Mouse (Mus musculus) left cerebral cortex, adult 2 months (tissue): ENCODE measurements around the gene Gm17409. TPM values are rescaled to one million over a fixed set of nuclear protein-coding genes. Genes with fewer than 3 reads are reported as not detected.

ENCODE experiments used
- DNase-seq, 2 experiments: peaks; one replicate each; pipeline ENCODE4 v3.0.0; 2021 to 2022; ENCODE audit warnings: low spot score in 2 of 2, mixed read lengths in 1 of 2; ENCODE audit errors: extremely low spot score in 1 of 2
- H3K27ac ChIP-seq: fragments of 200-600 bp; 2 replicates; pipeline ENCODE4 v1.8.1; 2022
- H3K4me3 ChIP-seq: fragments of 200-600 bp; 2 replicates; pipeline ENCODE4 v1.8.1; 2022
- CTCF ChIP-seq: fragments of 200-600 bp; IDR thresholded peaks from 2 replicates; pipeline ENCODE4 v1.8.1; 2022; ENCODE audit warnings: antibody characterized with exemption, mild to moderate bottlenecking, moderate library complexity
- intact Hi-C: fragments of 180-260 bp; cut with DNase I; formaldehyde crosslinking; loops from one replicate; pipeline ENCODE4 v1.15.1; 2025
- total RNA-seq, 2 experiments: library from RNA; stranded (reverse); gene quantifications; 2 replicates each; pipeline ENCODE4 v1.2.3; 2021

Gm17409 gene
- total RNA-seq, 2 experiments from 2014 or later: not detected

- Histone ChIP-seq H3K4me3 (no peak overlapping the region), H3K27ac (no peak overlapping the region)
- intact Hi-C loops: loop anchor here (2.0 kb wide), 1 partner anchor 81 kb away; the partner anchor contains the start of genes Acvr1 and Upp2
- no peak for TF ChIP-seq CTCF
- DNase-seq: no peak
These were observed 15.8 kb downstream of the Gm17409 start for GRCm38 (mm10) chr2:58485683-58486082.

GRCm38 (mm10) chr2:58486441-58487278 lies 16.7 kb downstream of the Gm17409 start:
- no peak for TF ChIP-seq CTCF
- intact Hi-C loops: no loop called here
- H3K27ac ChIP-seq: no peak overlapping the region
- DNase-seq: no peak
- H3K4me3 ChIP-seq: no peak overlapping the region

GRCm38 (mm10) chr2:58487279-58487560 lies 17.3 kb downstream of the Gm17409 start:
- no peak for DNase-seq
- intact Hi-C loops: no loop called here
- Histone ChIP-seq H3K4me3 (no peak overlapping the region), H3K27ac (no peak overlapping the region)
- TF ChIP-seq CTCF: no peak

GRCm38 (mm10) chr2:58488404-58488803 lies 18.5 kb downstream of the Gm17409 start:
- Histone ChIP-seq H3K4me3 (no peak overlapping the region), H3K27ac (no peak overlapping the region)
- intact Hi-C loops: no loop called here
- TF ChIP-seq CTCF: no peak
- no peak for DNase-seq

- Histone ChIP-seq H3K4me3 (no peak overlapping the region), H3K27ac (no peak overlapping the region)
- intact Hi-C loops: no loop called here
- no peak for TF ChIP-seq CTCF
- DNase-seq: no peak
These were observed 19.4 kb downstream of the Gm17409 start for GRCm38 (mm10) chr2:58489275-58489674.

- intact Hi-C loops: no loop called here
- no peak for TF ChIP-seq CTCF
- no peak overlapping the region for H3K27ac ChIP-seq
- DNase-seq: no peak
- no peak overlapping the region for H3K4me3 ChIP-seq
These were observed 24.0 kb downstream of the Gm17409 start for GRCm38 (mm10) chr2:58493685-58494635.

GRCm38 (mm10) chr2:58495271-58495670 lies 25.4 kb downstream of the Gm17409 start:
- no peak for DNase-seq
- TF ChIP-seq CTCF: no peak
- Histone ChIP-seq H3K4me3 (no peak overlapping the region), H3K27ac (no peak overlapping the region)
- intact Hi-C loops: no loop called here

- Histone ChIP-seq H3K4me3 (no peak overlapping the region), H3K27ac (no peak overlapping the region)
- no peak for DNase-seq
- intact Hi-C loops: no loop called here
- TF ChIP-seq CTCF: no peak
These were observed 26.9 kb downstream of the Gm17409 start for GRCm38 (mm10) chr2:58496647-58497410.

GRCm38 (mm10) chr2:58505306-58506090 lies 35.6 kb downstream of the Gm17409 start:
- Histone ChIP-seq H3K27ac (no peak overlapping the region), H3K4me3 (no peak overlapping the region)
- DNase-seq: no peak
- no peak for TF ChIP-seq CTCF
- intact Hi-C loops: no loop called here

GRCm38 (mm10) chr2:58510192-58510591 lies 40.3 kb downstream of the Gm17409 start:
- no peak overlapping the region for H3K4me3 ChIP-seq
- no peak for DNase-seq
- no peak for TF ChIP-seq CTCF
- intact Hi-C loops: no loop called here
- no peak overlapping the region for H3K27ac ChIP-seq

- Histone ChIP-seq H3K27ac (no peak overlapping the region), H3K4me3 (no peak overlapping the region)
- TF ChIP-seq CTCF: no peak
- DNase-seq: no peak
- intact Hi-C loops: no loop called here
These were observed 43.3 kb downstream of the Gm17409 start for GRCm38 (mm10) chr2:58513212-58513611.
